Mouse (Mus musculus) forebrain, embryonic 11.5 days (tissue): Measurements from ENCODE around the gene Anks1. TPM values are rescaled to one million over a fixed set of nuclear protein-coding genes. Genes with fewer than 3 reads are reported as not detected.

Experiments
- ATAC-seq: fragments of 200-750 bp; cut with Nextera tagmentation; replicated peaks from 2 replicates; pipeline ENCODE4 v1.8.0; 2017; ENCODE audit warnings: moderate TSS enrichment; ENCODE audit not compliant: low FRiP score
- DNase-seq: peaks from one replicate; pipeline ENCODE4 v3.0.0-alpha.2; 2017; ENCODE audit warnings: low spot score
- H3K27ac ChIP-seq: fragments of 300-500 bp; sonication (generic); 2 replicates; pipeline ENCODE4 v1.5.1; 2014; ENCODE audit warnings: low read depth, low read length
- H3K27me3 ChIP-seq: fragments of 300-500 bp; sonication (generic); 2 replicates; pipeline ENCODE4 v1.6.1; 2014; ENCODE audit warnings: mild to moderate bottlenecking, low read length, mixed read lengths; ENCODE audit not compliant: control insufficient read depth, insufficient read depth
- H3K36me3 ChIP-seq: fragments of 300-500 bp; sonication (generic); 2 replicates; pipeline ENCODE4 v1.6.1; 2014; ENCODE audit warnings: mild to moderate bottlenecking, low read length, moderate library complexity, mixed read lengths; ENCODE audit not compliant: control insufficient read depth, insufficient read depth
- H3K4me1 ChIP-seq: fragments of 300-500 bp; sonication (generic); replicated peaks from 2 replicates; pipeline ENCODE4 v1.6.1; 2014; ENCODE audit warnings: low read length, mixed read lengths; ENCODE audit not compliant: control insufficient read depth, insufficient read depth
- H3K4me2 ChIP-seq: fragments of 300-500 bp; sonication (generic); 2 replicates; pipeline ENCODE4 v1.6.1; 2014; ENCODE audit warnings: low read depth, mild to moderate bottlenecking, low read length, moderate library complexity, mixed read lengths; ENCODE audit not compliant: severe bottlenecking
- H3K4me3 ChIP-seq: fragments of 300-500 bp; sonication (generic); 2 replicates; pipeline ENCODE4 v1.5.1; 2014; ENCODE audit warnings: low read depth, low read length
- H3K9ac ChIP-seq: fragments of 300-500 bp; sonication (generic); 2 replicates; pipeline ENCODE4 v1.6.1; 2014; ENCODE audit warnings: low read length
- H3K9me3 ChIP-seq: fragments of 300-500 bp; sonication (generic); 2 replicates; pipeline ENCODE4 v1.6.1; 2016; ENCODE audit warnings: low read length, mixed read lengths; ENCODE audit not compliant: control insufficient read depth
- WGBS: fragments of 180-500 bp; shearing (Covaris S2); extraction: QIAGEN DNeasy Blood & Tissue Kit; methylation state at CpG from one replicate; pipeline ENCODE4 v1.1.7; 2014; 5-methylcytosine and 5-hydroxymethylcytosine counted together
- polyA plus RNA-seq: library from polyadenylated mRNA; unstranded; fragments of >200 nt; fragmentation: Nextera tagmentation; extraction: Ambion mirVana; gene quantifications from 2 replicates; pipeline ENCODE4 v1.2.1, GENCODE M21; 2014

Gene Anks1
- polyA plus RNA-seq, 1 experiment from 2014 or later, result 42.6 TPM

DNA sequence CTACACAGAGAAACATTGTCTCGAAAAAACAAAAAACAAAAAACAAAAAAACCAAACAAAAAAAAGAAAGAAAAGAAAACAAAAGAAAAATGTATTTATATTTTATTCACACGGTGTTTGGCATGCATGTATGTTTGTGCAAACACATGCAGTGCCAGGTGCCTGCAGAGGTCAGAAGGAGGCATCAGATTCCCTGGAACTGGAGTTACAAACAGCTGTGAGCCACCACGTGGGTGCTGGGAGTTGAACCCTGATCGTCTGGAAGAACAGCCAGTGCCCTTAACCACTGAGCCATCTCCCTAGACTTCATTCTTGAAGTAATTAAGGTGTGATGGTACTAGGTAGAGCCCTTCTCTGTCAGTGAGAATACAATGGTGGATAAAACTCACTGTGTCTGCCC is 57.0 kb downstream of the Anks1 start:
- Histone ChIP-seq H3K9me3 (no peaks in the 10 kb centered on the region), H3K36me3 (no peaks in the 10 kb centered on the region), H3K4me3 (no peak overlapping the region), H3K4me2 (no peak overlapping the region), H3K9ac (no peak overlapping the region), H3K27ac (no peak overlapping the region), H3K4me1 (no peaks in the 10 kb centered on the region), H3K27me3 (no peaks in the 10 kb centered on the region)
- ATAC-seq (no peak), DNase-seq (no peak)
- 71% methylated on average over 4 of the region's 4 CpGs for WGBS

DNA sequence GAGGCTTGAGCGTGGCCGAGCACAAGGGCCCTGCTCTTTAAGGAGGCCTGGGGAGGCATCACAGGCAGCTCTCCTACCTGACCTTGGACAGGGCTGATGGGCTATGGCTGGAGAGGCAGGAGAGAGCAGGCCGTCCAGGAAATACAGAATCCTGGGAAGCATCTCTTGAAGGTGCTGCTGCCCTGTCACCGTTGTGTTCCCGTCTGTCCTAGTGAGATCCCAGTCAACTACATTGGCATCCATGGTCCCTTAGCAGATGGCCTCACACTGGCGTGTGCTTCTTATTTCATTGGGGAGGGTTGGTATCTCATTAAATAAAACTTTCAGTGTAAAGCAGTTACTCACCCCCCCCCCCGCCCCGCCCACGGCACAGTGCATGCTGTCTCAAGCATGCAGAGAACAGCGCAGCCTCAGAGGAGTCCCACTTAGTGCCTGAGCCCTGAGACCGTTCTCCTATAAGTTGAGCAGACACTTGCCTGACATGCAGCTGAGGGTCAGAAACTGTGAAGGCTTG is 57.5 kb downstream of the Anks1 start:
- ATAC-seq (no peak), DNase-seq (no peak)
- Histone ChIP-seq H3K27me3 (no peaks in the 10 kb centered on the region), H3K9ac (no peak overlapping the region), H3K27ac (no peak overlapping the region), H3K9me3 (no peaks in the 10 kb centered on the region), H3K4me1 (no peaks in the 10 kb centered on the region), H3K4me3 (no peak overlapping the region), H3K4me2 (no peak overlapping the region), H3K36me3 (no peaks in the 10 kb centered on the region)
- WGBS, result 92% methylated on average over 11 of the region's 11 CpGs

DNA sequence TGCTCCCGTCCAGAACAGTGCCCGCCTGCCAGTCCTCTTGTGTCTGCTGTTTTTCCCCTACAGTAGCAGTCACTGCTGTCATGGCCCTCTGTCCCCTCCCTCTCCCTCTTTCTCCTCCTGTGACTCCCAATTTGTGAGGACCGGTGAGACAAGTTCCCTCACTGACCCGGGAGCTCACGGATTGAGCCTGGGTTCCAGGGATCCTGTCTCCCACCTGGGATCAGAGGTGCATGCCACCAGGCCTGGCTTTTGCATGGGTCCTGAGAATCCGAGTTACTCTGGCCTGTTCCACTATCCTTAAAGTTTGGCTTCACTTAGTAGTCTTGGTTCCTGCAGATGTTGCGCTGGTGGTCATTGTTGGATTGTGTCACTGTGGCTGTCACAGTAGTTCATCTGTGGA is 58.4 kb downstream of the Anks1 start:
- H3K9me3 ChIP-seq, result no peaks in the 10 kb centered on the region
- ATAC-seq (no peak), DNase-seq (no peak)
- no peak overlapping the region for H3K4me3 ChIP-seq
- H3K9ac ChIP-seq, result no peak overlapping the region
- no peaks in the 10 kb centered on the region for H3K4me1 ChIP-seq
- 94% methylated on average over 7 of the region's 7 CpGs for WGBS
- no peak overlapping the region for H3K4me2 ChIP-seq
- H3K36me3 ChIP-seq, result no peaks in the 10 kb centered on the region
- no peak overlapping the region for H3K27ac ChIP-seq
- no peaks in the 10 kb centered on the region for H3K27me3 ChIP-seq

DNA sequence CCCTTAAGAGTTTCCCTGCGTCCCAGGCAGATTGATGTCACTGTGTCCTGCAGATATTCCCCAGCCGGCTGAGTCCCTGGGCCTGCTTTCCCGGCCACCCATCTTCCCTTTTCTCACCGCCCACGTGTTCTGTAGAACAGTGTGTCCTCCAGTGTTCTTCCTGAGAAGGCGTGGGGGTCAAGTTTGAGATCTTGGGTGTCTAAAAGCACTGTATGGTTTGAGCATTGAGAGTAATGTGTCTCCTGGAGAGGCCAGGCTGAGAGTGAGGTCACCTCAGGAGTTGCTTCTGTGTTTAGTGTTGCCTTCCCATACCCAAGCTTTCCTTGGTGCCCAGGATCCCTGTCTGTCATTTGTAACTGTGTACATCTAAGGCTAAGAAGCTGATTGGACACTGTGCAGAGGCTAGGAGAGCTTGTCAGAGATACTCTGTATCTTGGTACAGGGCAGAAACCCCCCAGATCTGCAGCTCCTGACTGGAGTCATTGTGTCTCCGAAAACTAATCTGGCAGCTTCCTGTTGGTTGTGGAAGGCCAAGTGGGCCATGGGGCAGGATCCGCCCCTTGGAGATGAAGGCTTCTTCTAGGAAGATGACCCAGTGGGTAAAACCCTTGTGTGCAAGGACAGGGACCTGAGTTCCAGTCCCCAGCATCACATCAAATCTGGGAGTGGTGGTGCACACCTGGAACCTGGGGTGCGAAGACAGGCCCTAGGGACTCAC is 59.1 kb downstream of the Anks1 start:
- H3K4me2 ChIP-seq, result no peak overlapping the region
- H3K27me3 ChIP-seq, result no peaks in the 10 kb centered on the region
- 87% methylated on average over 9 of the region's 9 CpGs for WGBS
- no peak overlapping the region for H3K27ac ChIP-seq
- H3K9me3 ChIP-seq, result no peaks in the 10 kb centered on the region
- no peak overlapping the region for H3K9ac ChIP-seq
- DNase-seq (no peak), ATAC-seq (no peak)
- H3K4me3 ChIP-seq, result no peak overlapping the region
- H3K36me3 ChIP-seq, result no peaks in the 10 kb centered on the region
- H3K4me1 ChIP-seq, result no peaks in the 10 kb centered on the region

DNA sequence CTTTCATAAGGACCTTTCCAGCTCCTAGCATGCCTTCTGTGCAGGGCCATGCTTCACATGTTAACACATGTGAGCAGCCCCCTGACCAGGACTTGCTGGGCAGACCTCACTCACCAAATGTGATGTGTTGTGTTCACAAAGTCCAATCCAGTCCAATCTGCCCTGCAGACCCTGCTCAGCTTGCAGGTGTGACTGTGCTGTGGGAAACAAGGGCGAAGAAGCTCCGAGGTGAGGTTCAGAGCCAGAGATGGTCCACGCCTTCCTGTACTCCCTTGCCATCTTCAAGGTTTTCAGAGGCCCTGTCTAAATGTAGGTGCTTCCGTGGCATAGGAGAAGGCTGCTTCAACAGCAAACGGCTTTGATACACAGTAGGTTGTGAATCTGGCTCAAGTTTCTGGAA is 59.8 kb downstream of the Anks1 start:
- Histone ChIP-seq H3K27me3 (no peaks in the 10 kb centered on the region), H3K9me3 (no peaks in the 10 kb centered on the region), H3K27ac (no peak overlapping the region), H3K4me1 (no peaks in the 10 kb centered on the region), H3K4me3 (no peak overlapping the region), H3K36me3 (no peaks in the 10 kb centered on the region), H3K9ac (no peak overlapping the region), H3K4me2 (no peak overlapping the region)
- DNase-seq (no peak), ATAC-seq (no peak)
- 92% methylated on average over 5 of the region's 5 CpGs for WGBS

DNA sequence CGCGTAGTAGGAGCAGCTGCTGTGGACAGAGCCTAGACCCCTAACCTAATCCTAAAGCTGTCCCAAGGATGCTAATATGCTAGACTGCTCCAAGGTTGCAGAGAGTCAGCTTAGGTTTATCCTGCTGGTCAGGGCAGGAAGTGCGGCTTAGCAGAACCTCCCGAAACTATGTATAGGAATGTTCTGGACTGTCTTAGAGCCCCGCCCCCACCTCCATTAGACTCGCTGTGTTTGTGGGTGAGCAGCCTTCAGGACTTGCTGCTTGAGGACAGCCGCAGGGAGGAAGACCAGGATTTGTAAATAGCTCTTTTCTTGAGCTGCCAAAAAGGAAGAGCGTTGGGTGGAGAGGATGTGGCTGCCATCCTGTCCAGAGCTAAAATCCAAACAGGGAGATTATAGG is 60.3 kb downstream of the Anks1 start:
- Histone ChIP-seq H3K36me3 (no peaks in the 10 kb centered on the region), H3K27me3 (no peaks in the 10 kb centered on the region), H3K9me3 (no peaks in the 10 kb centered on the region), H3K27ac (no peak overlapping the region), H3K4me3 (no peak overlapping the region), H3K9ac (no peak overlapping the region), H3K4me1 (no peaks in the 10 kb centered on the region), H3K4me2 (no peak overlapping the region)
- no peak for ATAC-seq
- DNase-seq, result no peak
- WGBS, result 89% methylated on average over 8 of the region's 8 CpGs

DNA sequence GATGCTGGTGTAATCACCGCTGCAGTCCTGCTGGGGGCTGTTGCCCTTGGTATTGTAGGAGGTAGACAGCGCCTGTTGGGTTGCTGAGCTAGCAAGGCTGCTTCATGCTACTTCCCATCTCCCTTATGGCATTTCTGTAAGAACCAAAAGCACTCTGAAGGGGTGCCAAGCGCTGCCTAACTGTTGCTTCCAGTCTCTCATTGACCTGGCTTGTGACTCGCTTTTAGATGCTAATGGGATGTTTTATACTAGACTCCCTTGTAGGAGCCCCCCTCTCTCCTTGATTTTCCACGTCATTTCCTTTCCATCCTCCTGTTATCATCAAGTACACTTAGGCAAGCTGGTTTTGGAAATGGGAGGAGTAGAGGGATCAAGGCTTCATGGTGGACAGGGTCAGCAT is 60.8 kb downstream of the Anks1 start:
- H3K27me3 ChIP-seq, result no peaks in the 10 kb centered on the region
- H3K36me3 ChIP-seq, result no peaks in the 10 kb centered on the region
- no peak overlapping the region for H3K4me2 ChIP-seq
- no peak overlapping the region for H3K9ac ChIP-seq
- H3K4me1 ChIP-seq, result no peaks in the 10 kb centered on the region
- no peak for ATAC-seq
- H3K9me3 ChIP-seq, result no peaks in the 10 kb centered on the region
- H3K27ac ChIP-seq, result no peak overlapping the region
- 83% methylated on average over 5 of the region's 5 CpGs for WGBS
- no peak overlapping the region for H3K4me3 ChIP-seq
- DNase-seq, result no peak

DNA sequence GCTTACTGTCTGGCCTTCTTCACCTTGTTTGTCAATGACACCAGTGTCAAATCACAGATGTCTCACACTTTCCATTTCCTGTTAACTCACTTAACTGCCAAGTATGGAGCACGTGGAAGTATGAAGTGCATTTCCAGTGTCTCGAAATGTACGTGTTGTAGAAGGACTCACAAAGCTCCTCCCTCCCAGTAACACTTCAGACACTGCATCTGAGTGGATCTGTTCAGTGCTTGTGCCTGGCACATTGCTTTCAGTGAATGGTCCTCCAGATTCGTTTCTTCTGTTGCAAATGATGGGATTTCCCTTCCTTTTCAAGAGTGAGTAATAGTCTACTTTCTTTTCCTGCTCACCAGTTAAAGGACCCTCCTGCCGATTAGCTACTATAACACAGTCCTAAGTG is 61.2 kb downstream of the Anks1 start:
- Histone ChIP-seq H3K4me3 (no peak overlapping the region), H3K4me2 (no peak overlapping the region), H3K27me3 (no peaks in the 10 kb centered on the region), H3K36me3 (no peaks in the 10 kb centered on the region), H3K4me1 (no peaks in the 10 kb centered on the region), H3K27ac (no peak overlapping the region), H3K9ac (no peak overlapping the region), H3K9me3 (no peaks in the 10 kb centered on the region)
- DNase-seq (no peak), ATAC-seq (no peak)
- WGBS, result 89% methylated on average over 5 of the region's 5 CpGs

DNA sequence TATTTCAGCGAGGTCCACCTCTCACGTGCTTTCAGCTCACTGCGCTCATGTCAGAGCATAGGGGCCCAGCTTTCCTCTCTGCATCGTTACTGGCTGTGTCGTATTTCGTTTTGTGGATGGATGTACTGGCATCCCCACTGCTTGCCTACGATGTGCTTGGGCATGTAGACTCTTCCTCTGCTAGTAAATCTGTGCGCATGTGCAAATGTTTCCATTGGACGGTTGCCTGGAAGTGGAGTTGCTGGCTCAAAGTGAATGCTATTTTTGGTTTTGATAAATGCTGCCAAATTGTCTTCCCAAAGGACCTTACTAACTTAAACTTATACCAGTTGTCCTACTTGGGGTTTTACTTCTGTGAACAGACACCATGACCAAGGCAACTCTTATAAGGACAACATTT is 62.4 kb downstream of the Anks1 start:
- no peaks in the 10 kb centered on the region for H3K9me3 ChIP-seq
- 92% methylated on average over 9 of the region's 9 CpGs for WGBS
- H3K27me3 ChIP-seq, result no peaks in the 10 kb centered on the region
- no peak for DNase-seq
- H3K4me1 ChIP-seq, result no peaks in the 10 kb centered on the region
- H3K4me3 ChIP-seq, result no peak overlapping the region
- H3K36me3 ChIP-seq, result no peaks in the 10 kb centered on the region
- no peak overlapping the region for H3K4me2 ChIP-seq
- no peak for ATAC-seq
- H3K9ac ChIP-seq, result no peak overlapping the region
- H3K27ac ChIP-seq, result no peak overlapping the region
